Mouse (Mus musculus) intestine, embryonic 15.5 days (tissue): Measurements from ENCODE around the gene Ticrr. TPM values are rescaled to one million over a fixed set of nuclear protein-coding genes. Genes with fewer than 3 reads are reported as not detected.

Source experiments
- ATAC-seq: fragments of 200-750 bp; cut with Nextera tagmentation; 2 replicates; pipeline ENCODE4 v1.8.0; 2017; ENCODE audit warnings: moderate TSS enrichment, moderate library complexity
- H3K27ac ChIP-seq: fragments of 300-500 bp; sonication (generic); 2 replicates; pipeline ENCODE4 v1.5.1; 2015; ENCODE audit warnings: mild to moderate bottlenecking, inconsistent platforms
- H3K27me3 ChIP-seq: fragments of 300-500 bp; sonication (generic); replicated peaks from 2 replicates; pipeline ENCODE4 v1.6.1; 2015; ENCODE audit warnings: inconsistent platforms
- H3K36me3 ChIP-seq: fragments of 300-500 bp; sonication (generic); 2 replicates; pipeline ENCODE4 v1.6.1; 2015; ENCODE audit warnings: inconsistent platforms
- H3K4me1 ChIP-seq: fragments of 300-500 bp; sonication (generic); replicated peaks from 2 replicates; pipeline ENCODE4 v1.6.1; 2015; ENCODE audit warnings: inconsistent platforms
- H3K4me2 ChIP-seq: fragments of 300-500 bp; sonication (generic); replicated peaks from 2 replicates; pipeline ENCODE4 v1.6.1; 2015; ENCODE audit warnings: mild to moderate bottlenecking, inconsistent platforms
- H3K4me3 ChIP-seq: fragments of 300-500 bp; sonication (generic); replicated peaks from 2 replicates; pipeline ENCODE4 v1.5.1; 2015; ENCODE audit warnings: inconsistent platforms
- H3K9ac ChIP-seq: fragments of 300-500 bp; sonication (generic); 2 replicates; pipeline ENCODE4 v1.6.1; 2015; ENCODE audit warnings: inconsistent platforms
- H3K9me3 ChIP-seq: fragments of 300-500 bp; sonication (generic); 2 replicates; pipeline ENCODE4 v1.6.1; 2016; ENCODE audit warnings: inconsistent platforms
- WGBS: fragments of 180-500 bp; shearing (Covaris S2); methylation state at CpG from one replicate; pipeline ENCODE4 v1.1.7; 2015; 5-methylcytosine and 5-hydroxymethylcytosine counted together
- polyA plus RNA-seq: library from polyadenylated mRNA; unstranded; fragments of >200 nt; fragmentation: Nextera tagmentation; extraction: Ambion mirVana; gene quantifications from 2 replicates; pipeline ENCODE4 v1.2.1, GENCODE M21; 2015

The Ticrr gene
- polyA plus RNA-seq, 1 experiment from 2014 or later, result 8.9 TPM

- 91% methylated on average over 3 of the region's 3 CpGs for WGBS
Observed at GRCm38 (mm10) chr7:79647233-79647632, 12.8 kb upstream of the Ticrr start.

GRCm38 (mm10) chr7:79649005-79649404 lies 11.0 kb upstream of the Ticrr start:
- no peaks in the 10 kb centered on the region for H3K36me3 ChIP-seq
- no peak overlapping the region for H3K9ac ChIP-seq
- no peak overlapping the region for H3K27ac ChIP-seq
- ATAC-seq, result no peak
- H3K9me3 ChIP-seq, result no peaks in the 10 kb centered on the region
- no peaks in the 10 kb centered on the region for H3K4me1 ChIP-seq
- 0 out of 2 replicates have a peak, but pooled peaks cover 4% of the 10 kb centered on the region for H3K27me3 ChIP-seq
- no peak overlapping the region for H3K4me3 ChIP-seq
- no peak overlapping the region for H3K4me2 ChIP-seq
- 5% methylated on average over 3 of the region's 3 CpGs for WGBS

More at GRCm38 (mm10) chr7:79647233-79647632, 12.8 kb upstream of the Ticrr start:
- no peaks in the 10 kb centered on the region for H3K9me3 ChIP-seq
- no peak for ATAC-seq
- no peaks in the 10 kb centered on the region for H3K4me1 ChIP-seq
- H3K4me2 ChIP-seq, result no peak overlapping the region
- no peak overlapping the region for H3K27ac ChIP-seq
- H3K9ac ChIP-seq, result no peak overlapping the region
- no peak overlapping the region for H3K4me3 ChIP-seq
- 0 out of 2 replicates have a peak, but pooled peaks cover 4% of the 10 kb centered on the region for H3K27me3 ChIP-seq
- no peaks in the 10 kb centered on the region for H3K36me3 ChIP-seq

GRCm38 (mm10) chr7:79654185-79654584 lies 5.8 kb upstream of the Ticrr start:
- Histone ChIP-seq H3K27ac (no peak overlapping the region), H3K4me2 (no peak overlapping the region), H3K4me1 (no peaks in the 10 kb centered on the region), H3K36me3 (no peaks in the 10 kb centered on the region), H3K9ac (no peak overlapping the region), H3K4me3 (no peak overlapping the region), H3K27me3 (no peaks in the 10 kb centered on the region), H3K9me3 (no peaks in the 10 kb centered on the region)
- 83% methylated on average over 1 of the region's 1 CpGs for WGBS
- ATAC-seq, result no peak

- no peak overlapping the region for H3K27ac ChIP-seq
- no peaks in the 10 kb centered on the region for H3K4me1 ChIP-seq
- H3K36me3 ChIP-seq, result no peaks in the 10 kb centered on the region
- H3K9me3 ChIP-seq, result no peaks in the 10 kb centered on the region
- no peaks in the 10 kb centered on the region for H3K27me3 ChIP-seq
- ATAC-seq, result no peak
- WGBS, result 53% methylated on average over 1 of the region's 1 CpGs
- H3K9ac ChIP-seq, result no peak overlapping the region
- no peak overlapping the region for H3K4me2 ChIP-seq
- H3K4me3 ChIP-seq, result no peak overlapping the region
Observed at GRCm38 (mm10) chr7:79654586-79654985, 5.4 kb upstream of the Ticrr start.

- Histone ChIP-seq H3K4me2 (peak overlapping the region; percentile 90), H3K9me3 (no peaks in the 10 kb centered on the region), H3K27me3 (no peaks in the 10 kb centered on the region), H3K9ac (peak overlapping the region; percentile 83), H3K36me3 (no peaks in the 10 kb centered on the region), H3K27ac (peak overlapping the region; percentile 18; the same call in 1 of the 2 replicates), H3K4me3 (peak overlapping the region; percentile 86), H3K4me1 (peaks cover 16% of the 10 kb centered on the region)
- peak; percentile 57 for ATAC-seq
- WGBS, result under 1% methylated on average over 73 of the region's 73 CpGs
Observed at GRCm38 (mm10) chr7:79660291-79661150, 525 bp downstream of the Ticrr start.

GRCm38 (mm10) chr7:79661253-79661890 lies 1.4 kb downstream of the Ticrr start:
- peak overlapping the region; percentile 86 for H3K4me3 ChIP-seq
- no peak for ATAC-seq
- peak overlapping the region; percentile 90 for H3K4me2 ChIP-seq
- H3K9me3 ChIP-seq, result no peaks in the 10 kb centered on the region
- peaks cover 16% of the 10 kb centered on the region for H3K4me1 ChIP-seq
- H3K27ac ChIP-seq, result no peak overlapping the region
- no peaks in the 10 kb centered on the region for H3K27me3 ChIP-seq
- no peaks in the 10 kb centered on the region for H3K36me3 ChIP-seq
- WGBS, result 11% methylated on average over 5 of the region's 5 CpGs
- peak overlapping the region; percentile 83 for H3K9ac ChIP-seq

GRCm38 (mm10) chr7:79666690-79667089 lies 6.7 kb downstream of the Ticrr start:
- ATAC-seq, result no peak
- H3K9me3 ChIP-seq, result no peaks in the 10 kb centered on the region
- peaks cover 17% of the 10 kb centered on the region for H3K36me3 ChIP-seq
- H3K9ac ChIP-seq, result no peak overlapping the region
- no peak overlapping the region for H3K27ac ChIP-seq
- peaks cover 8% of the 10 kb centered on the region for H3K4me1 ChIP-seq
- no peak overlapping the region for H3K4me2 ChIP-seq
- no peaks in the 10 kb centered on the region for H3K27me3 ChIP-seq
- H3K4me3 ChIP-seq, result no peak overlapping the region

- ATAC-seq, result no peak
- 89% methylated on average over 4 of the region's 4 CpGs for WGBS
- Histone ChIP-seq H3K9ac (no peak overlapping the region), H3K27me3 (no peaks in the 10 kb centered on the region), H3K9me3 (no peaks in the 10 kb centered on the region), H3K4me3 (no peak overlapping the region), H3K27ac (no peak overlapping the region), H3K4me2 (no peak overlapping the region), H3K4me1 (no peaks in the 10 kb centered on the region), H3K36me3 (peaks cover 17% of the 10 kb centered on the region)
Observed at GRCm38 (mm10) chr7:79670900-79671604, 11.1 kb downstream of the Ticrr start.

GRCm38 (mm10) chr7:79679186-79679585 lies 19.2 kb downstream of the Ticrr start:
- Histone ChIP-seq H3K36me3 (peaks cover 22% of the 10 kb centered on the region), H3K27me3 (no peaks in the 10 kb centered on the region)
- ATAC-seq, result no peak

GRCm38 (mm10) chr7:79680231-79680630 lies 20.2 kb downstream of the Ticrr start:
- Histone ChIP-seq H3K4me3 (no peak overlapping the region), H3K27ac (no peak overlapping the region), H3K9me3 (no peaks in the 10 kb centered on the region), H3K27me3 (no peaks in the 10 kb centered on the region), H3K36me3 (peaks cover 25% of the 10 kb centered on the region), H3K9ac (no peak overlapping the region), H3K4me2 (no peak overlapping the region), H3K4me1 (no peaks in the 10 kb centered on the region)
- no peak for ATAC-seq
- WGBS, result 94% methylated on average over 2 of the region's 2 CpGs

More at GRCm38 (mm10) chr7:79679186-79679585, 19.2 kb downstream of the Ticrr start:
- H3K4me3 ChIP-seq, result no peak overlapping the region
- H3K4me2 ChIP-seq, result no peak overlapping the region
- no peak overlapping the region for H3K9ac ChIP-seq
- no peak overlapping the region for H3K27ac ChIP-seq
- H3K4me1 ChIP-seq, result no peaks in the 10 kb centered on the region
- no peaks in the 10 kb centered on the region for H3K9me3 ChIP-seq

GRCm38 (mm10) chr7:79696495-79696894 lies 36.5 kb downstream of the Ticrr start:
- Histone ChIP-seq H3K4me2 (no peak overlapping the region), H3K36me3 (peaks cover 48% of the 10 kb centered on the region), H3K4me1 (no peaks in the 10 kb centered on the region), H3K27me3 (no peaks in the 10 kb centered on the region), H3K9me3 (no peaks in the 10 kb centered on the region), H3K4me3 (no peak overlapping the region), H3K9ac (no peak overlapping the region), H3K27ac (no peak overlapping the region)
- no peak for ATAC-seq
- WGBS, result 81% methylated on average over 8 of the region's 8 CpGs

- no peaks in the 10 kb centered on the region for H3K9me3 ChIP-seq
- H3K27ac ChIP-seq, result no peak overlapping the region
- ATAC-seq, result no peak
- H3K9ac ChIP-seq, result no peak overlapping the region
- H3K27me3 ChIP-seq, result no peaks in the 10 kb centered on the region
- H3K36me3 ChIP-seq, result peaks cover 11% of the 10 kb centered on the region; the same call in 1 of the 2 replicates
- H3K4me3 ChIP-seq, result no peak overlapping the region
- no peak overlapping the region for H3K4me2 ChIP-seq
- WGBS, result 87% methylated on average over 16 of the region's 16 CpGs
- no peaks in the 10 kb centered on the region for H3K4me1 ChIP-seq
Observed at GRCm38 (mm10) chr7:79702755-79703154, 42.8 kb downstream of the Ticrr start.
